ENCODE assay signal across 11 mouse cellular contexts in the genomic region with DNA sequence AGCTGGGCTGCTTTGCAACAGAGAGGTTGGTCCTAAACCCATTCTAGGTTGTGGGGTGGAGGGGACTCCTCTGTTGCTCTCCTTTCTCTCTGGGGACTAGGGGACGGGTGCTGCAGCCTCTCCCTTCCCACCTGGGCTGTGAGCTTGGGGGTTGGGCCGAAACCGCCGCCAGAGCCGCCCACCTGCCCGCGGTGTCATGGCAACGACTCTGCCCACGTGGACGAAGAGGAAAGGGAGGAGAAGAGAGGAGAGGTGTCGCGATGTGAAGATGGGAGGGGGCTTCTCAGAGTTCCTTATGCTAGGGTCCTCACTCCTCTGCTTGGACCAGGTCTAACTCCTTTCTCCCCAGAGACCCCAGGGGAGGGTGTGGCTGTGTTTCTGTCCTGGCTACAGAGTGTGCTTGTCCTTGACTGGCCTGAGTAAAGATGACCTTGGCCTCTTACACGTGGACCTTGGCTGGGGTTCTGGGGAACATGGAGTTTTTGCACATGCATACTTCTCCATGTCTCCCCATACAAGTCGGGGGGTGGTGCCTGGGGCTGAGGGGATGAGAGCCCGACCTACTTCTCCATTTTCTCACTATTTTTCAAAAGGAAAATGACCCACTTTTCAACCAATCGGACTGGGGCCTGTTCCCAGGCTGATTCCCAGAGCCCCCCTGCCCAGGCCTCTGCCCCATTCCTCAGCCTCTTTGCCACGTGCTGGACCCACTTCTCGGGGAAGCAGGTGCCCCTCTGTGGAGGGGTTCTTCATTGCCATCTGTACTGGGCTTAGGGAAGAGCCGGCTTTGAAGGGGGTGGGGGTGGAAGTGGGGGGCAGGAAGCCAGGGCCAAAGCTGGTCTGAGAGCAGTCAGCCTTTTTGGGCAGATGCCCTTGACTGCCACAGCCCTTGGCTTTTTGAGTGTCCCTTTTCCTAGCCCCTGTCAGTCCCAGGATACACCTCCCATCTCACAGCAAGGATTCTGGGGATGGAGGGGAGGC. TPM values are rescaled to one million over a fixed set of nuclear protein-coding genes. Genes with fewer than 3 reads are reported as not detected.
DNase-seq lines count a peak whose midpoint lies in the region; ATAC-seq and TF ChIP-seq lines count a peak whose summit lies in the region.
"Had no signal": no experiment of that assay in that cellular context is flagged by ENCODE, and none has a peak within 500 bp of the region (broad histone marks: within the 10 kb centered on the region; RNA-seq: fewer than 3 reads in every experiment).

No protein-coding gene starts in this region.

- 17% methylated on average over 19 of the region's 19 CpGs for WGBS in midbrain, embryonic 13.5 days

- H3K4me3 ChIP-seq in E14TG2a.4 (replicated peaks; ENCODE audit: low read length) = peak overlapping the region; percentile 61
- peak overlapping the region; percentile 7; the same call in 1 of the 2 replicates for H3K4me3 ChIP-seq in cortical plate, adult 2 months (ENCODE audit: insufficient read depth, low read length)
- no peak overlapping the region for H3K4me3 ChIP-seq in midbrain, embryonic 13.5 days (replicated peaks)

- no peak overlapping the region for H3K9ac ChIP-seq in midbrain, embryonic 13.5 days (replicated peaks)

- peak; percentile 17 for DNase-seq in adrenal gland, postnatal 14 days
- no peak for DNase-seq in adrenal gland, postnatal 25 days
- no peak for DNase-seq in thymus, postnatal 25 days
- no peak for DNase-seq in lung, postnatal 36 days
- DNase-seq: kidney, postnatal 25 days had no signal

- TF ChIP-seq POLR2A in cortical plate, adult 2 months (IDR thresholded peaks at IDR 0.05; ENCODE audit: extremely low read depth, insufficient read depth, low read length) = peak; percentile 44; the same call in 1 of the 2 replicates

- peaks cover 6% of the 10 kb centered on the region; the same call in 1 of the 2 replicates for H3K9me3 ChIP-seq in E14TG2a.4 (ENCODE audit: low read length)
- H3K9me3 ChIP-seq in midbrain, embryonic 13.5 days = no peaks in the 10 kb centered on the region

- H3K27ac ChIP-seq in cortical plate, adult 2 months (ENCODE audit: insufficient read depth, low read length) = peak overlapping the region; percentile 76
- H3K27ac ChIP-seq in midbrain, embryonic 13.5 days = no peak overlapping the region

- H3K4me1 ChIP-seq in E14TG2a.4 (replicated peaks; ENCODE audit: low read depth, low read length) = peaks cover 73% of the 10 kb centered on the region
- peaks cover 18% of the 10 kb centered on the region for H3K4me1 ChIP-seq in cortical plate, adult 2 months (ENCODE audit: control insufficient read depth, insufficient read depth, low read length)
- peaks cover 24% of the 10 kb centered on the region for H3K4me1 ChIP-seq in midbrain, embryonic 13.5 days (replicated peaks)

- ATAC-seq in midbrain, embryonic 13.5 days = peak; percentile 61; the same call in 1 of the 2 replicates
- ATAC-seq in megakaryocyte progenitor cell, adult 5-6 weeks (replicated peaks; ENCODE audit: poor library complexity) = no peak

- H3K27me3 ChIP-seq in E14TG2a.4 (ENCODE audit: insufficient read depth, low read length) = no peaks in the 10 kb centered on the region
- H3K27me3 ChIP-seq in midbrain, embryonic 13.5 days = 0 out of 2 replicates have a peak, but pooled peaks cover 7% of the 10 kb centered on the region

- peaks cover 19% of the 10 kb centered on the region for H3K36me3 ChIP-seq in E14TG2a.4 (ENCODE audit: insufficient read depth, low read length)
- no peaks in the 10 kb centered on the region for H3K36me3 ChIP-seq in midbrain, embryonic 13.5 days

- no peak for TF ChIP-seq CTCF in E14TG2a.4 (conservative IDR thresholded peaks at IDR 0.05; ENCODE audit: low read length)
- no peak for TF ChIP-seq CTCF in cortical plate, adult 2 months (IDR thresholded peaks at IDR 0.05; ENCODE audit: extremely low read depth, insufficient read depth, low read length)

- H3K4me2 ChIP-seq in midbrain, embryonic 13.5 days (replicated peaks) = peak overlapping the region; percentile 38

RNA-seq across cellular contexts. Expression of a gene that starts 10.8 kb away (rescaled TPM):
- 6.7 and 6.8 TPM in 2 replicates for total RNA-seq in adrenal gland, postnatal 14 days (2021)
- total RNA-seq in adrenal gland, postnatal 25 days (2021) = 4.5 and 6.0 TPM in 2 replicates
- 222 and 224 TPM in 2 replicates for polyA plus RNA-seq in cortical plate, adult 2 months (2012; rRNA removed)
- 7.2 and 10.1 TPM in 2 replicates for polyA plus RNA-seq in midbrain, embryonic 13.5 days (2015; fragmentation: Nextera tagmentation; extraction: Ambion mirVana)
- total RNA-seq in megakaryocyte progenitor cell, adult 5-6 weeks (2015) = not detected in 2 replicates
- not detected in 2 replicates for total RNA-seq in megakaryocyte progenitor cell, adult 5-6 weeks (2017)
- total RNA-seq: common myeloid progenitor, adult 5-6 weeks; liver, adult 2 months had no signal

RNA-seq across cellular contexts. Expression of a gene that starts 56.3 kb away (rescaled TPM):
- 11.1 and 12.2 TPM in 2 replicates for total RNA-seq in adrenal gland, postnatal 14 days (2021)
- 26.2 and 30.3 TPM in 2 replicates for total RNA-seq in adrenal gland, postnatal 25 days (2021)
- polyA plus RNA-seq in cortical plate, adult 2 months (2012; rRNA removed) = 9.5 and 11.6 TPM in 2 replicates
- polyA plus RNA-seq in midbrain, embryonic 13.5 days (2015; fragmentation: Nextera tagmentation; extraction: Ambion mirVana) = 20.3 and 21.4 TPM in 2 replicates
- 15.2 and 17.8 TPM in 2 replicates for total RNA-seq in megakaryocyte progenitor cell, adult 5-6 weeks (2015)
- total RNA-seq in megakaryocyte progenitor cell, adult 5-6 weeks (2017) = 5.9 and 9.2 TPM in 2 replicates
